Comparison of ENCODE assay signal across 11 mouse cellular contexts in genomic region chr13:104061975-104062750, GRCm38 (mm10). TPM values are rescaled to one million over a fixed set of nuclear protein-coding genes. Genes with fewer than 3 reads are reported as not detected.
A peak's percentile ranks its signal among the peaks of the same experiment; 100 is the strongest.
DNase-seq lines count a peak whose midpoint lies in the region; ATAC-seq and TF ChIP-seq lines count a peak whose summit lies in the region.
"Had no signal": no experiment of that assay in that cellular context is flagged by ENCODE, and none has a peak within 500 bp of the region (broad histone marks: within the 10 kb centered on the region; RNA-seq: fewer than 3 reads in every experiment).

No protein-coding gene starts in this region.

- H3K27ac ChIP-seq in heart, embryonic 15.5 days, result peak overlapping the region; percentile 7; the same call in 1 of the 2 replicates
- no peak overlapping the region for H3K27ac ChIP-seq in thymus, adult 2 months (ENCODE audit: control insufficient read depth, insufficient read depth, low read length)

- WGBS in heart, embryonic 15.5 days, result 58% methylated on average over 2 of the region's 2 CpGs
- WGBS in thymus, adult 2 months, result 82% methylated on average over 2 of the region's 2 CpGs

- peaks cover 4% of the 10 kb centered on the region for H3K4me1 ChIP-seq in heart, embryonic 15.5 days (replicated peaks)
- H3K4me1 ChIP-seq in thymus, adult 2 months (replicated peaks; ENCODE audit: control insufficient read depth, insufficient read depth, low read length), result peaks cover 3% of the 10 kb centered on the region

- no peaks in the 10 kb centered on the region for H3K27me3 ChIP-seq in heart, embryonic 15.5 days
- no peaks in the 10 kb centered on the region for H3K27me3 ChIP-seq in thymus, adult 2 months (ENCODE audit: control insufficient read depth, insufficient read depth, low read length)

- no peak for ATAC-seq in heart, embryonic 15.5 days (replicated peaks; ENCODE audit: insufficient number of reproducible peaks, insufficient read depth, low FRiP score, low read depth)
- ATAC-seq: inflammation-experienced regulatory T-cells, adult 6 months had no signal

- H3K9me3 ChIP-seq in heart, embryonic 15.5 days (replicated peaks), result no peaks in the 10 kb centered on the region

- DNase-seq in heart, postnatal 4 days, result no peak
- peak; percentile 26 for DNase-seq in A20 (ENCODE audit: low read depth, low spot score)
- DNase-seq in cerebellum, adult 11 months, result peak; percentile 55
- DNase-seq in forelimb bud, embryonic 11.5 days (ENCODE audit: low read depth, low spot score), result peak; percentile 57
- DNase-seq in left cerebral cortex, postnatal 14 days (ENCODE audit: low spot score in 2 of 2), result no peak
- no peak for DNase-seq in layer of hippocampus, adult 9-10 months (ENCODE audit: low spot score)
- DNase-seq in thymus, adult 2 months, result no peak
- DNase-seq: right cerebral cortex, postnatal 25 days; thymus, postnatal 25 days had no signal

- TF ChIP-seq CTCF in thymus, adult 2 months (IDR thresholded peaks at IDR 0.05; ENCODE audit: borderline replicate concordance, control insufficient read depth, extremely low read depth, insufficient read depth, low read length, poor library complexity), result no peak

- peaks cover 3% of the 10 kb centered on the region; the same call in 1 of the 2 replicates for H3K36me3 ChIP-seq in heart, embryonic 15.5 days
- no peaks in the 10 kb centered on the region for H3K36me3 ChIP-seq in thymus, adult 2 months (ENCODE audit: control insufficient read depth, insufficient read depth, low read length)

- no peak overlapping the region for H3K4me2 ChIP-seq in heart, embryonic 15.5 days

- intact Hi-C loops in left cerebral cortex, postnatal 14 days (cut with DNase I), result no loop called here

- no peak for TF ChIP-seq POLR2A in thymus, adult 2 months (IDR thresholded peaks at IDR 0.05; ENCODE audit: control insufficient read depth, extremely low read depth, insufficient read depth, low read length, poor library complexity)

- no peak overlapping the region for H3K9ac ChIP-seq in heart, embryonic 15.5 days

- no peak overlapping the region for H3K4me3 ChIP-seq in heart, embryonic 15.5 days
- no peak overlapping the region for H3K4me3 ChIP-seq in thymus, adult 2 months (ENCODE audit: control insufficient read depth, insufficient read depth, low read length)

RNA-seq across cellular contexts. Expression of gene Nln, which starts 47.3 kb away (rescaled TPM):
- 18.6 and 19.4 TPM in 2 replicates for polyA plus RNA-seq in heart, embryonic 15.5 days (2015; fragmentation: Nextera tagmentation; extraction: Ambion mirVana)
- 10 to 100 TPM; 27.2 to 30.4 TPM for total RNA-seq in heart, postnatal 4 days (2021)
- total RNA-seq in left cerebral cortex, postnatal 14 days (2021), result 10 to 100 TPM; 31.2 to 31.6 TPM
- 2.6 and 2.9 TPM in 2 replicates for polyA plus RNA-seq in thymus, adult 2 months (2012; rRNA removed)

RNA-seq across cellular contexts. Expression of gene Sgtb, which starts 47.4 kb away (rescaled TPM):
- 2.2 and 2.5 TPM in 2 replicates for polyA plus RNA-seq in heart, embryonic 15.5 days (2015; fragmentation: Nextera tagmentation; extraction: Ambion mirVana)
- total RNA-seq in heart, postnatal 4 days (2021), result 1 to 10 TPM; 1.7 to 1.8 TPM
- 100 to 1,000 TPM; 101 to 102 TPM for total RNA-seq in left cerebral cortex, postnatal 14 days (2021)
- 0.19 and 0.26 TPM in 2 replicates for polyA plus RNA-seq in thymus, adult 2 months (2012; rRNA removed)

Comparison
In these comparisons a context has a peak if more than half of its experiments do, and no peak if none do; other contexts are left out.
1. DNase-seq: peak in A20 (single experiment), cerebellum, adult 11 months (single experiment) and forelimb bud, embryonic 11.5 days (single experiment); none in heart, postnatal 4 days (single experiment), left cerebral cortex, postnatal 14 days (0 of 2), layer of hippocampus, adult 9-10 months (single experiment) and thymus, adult 2 months (single experiment).
2. RNA of gene Sgtb, which starts 47.4 kb away (total RNA-seq): 101 to 102 TPM in left cerebral cortex, postnatal 14 days; 1.7 to 1.8 TPM in heart, postnatal 4 days; every median in the first group is over 10 times any median in the second.